Mouse (Mus musculus): ENCODE measurements around the gene Asic1. TPM values are rescaled to one million over a fixed set of nuclear protein-coding genes. Genes with fewer than 3 reads are reported as not detected.

Asic1 gene
- total and polyA plus RNA-seq, 2 experiments from 2014 or later, result 28.1 to 99.1 TPM

GRCm38 (mm10) chr15:99729056-99729783, 59.1 kb downstream of the Asic1 start:
- Histone ChIP-seq H3K4me2 (ENCODE audit: low read depth) (no peak overlapping the region), H3K27me3 (ENCODE audit: insufficient read depth, low read length) (no peaks in the 10 kb centered on the region), H3K9ac (no peak overlapping the region), H3K27ac (ENCODE audit: low read depth, low read length) (no peak overlapping the region), H3K4me1 (ENCODE audit: insufficient read depth) (no peaks in the 10 kb centered on the region), H3K36me3 (ENCODE audit: insufficient read depth) (peaks cover 12% of the 10 kb centered on the region; the same call in 1 of the 2 replicates), H3K9me3 (ENCODE audit: low read length) (no peaks in the 10 kb centered on the region), H3K4me3 (ENCODE audit: low read depth, low read length) (no peak overlapping the region)
- ATAC-seq (no peak), DNase-seq (no peak)
- WGBS, result 94% methylated on average over 3 of the region's 4 CpGs
- no peak; the same call in 1 of the 2 replicates for TF ChIP-seq CTCF (IDR thresholded peaks at IDR 0.05; ENCODE audit: low read depth)

GRCm38 (mm10) chr15:99731167-99731566, 61.0 kb downstream of the Asic1 start:
- no peak overlapping the region for H3K4me3 ChIP-seq (ENCODE audit: low read depth, low read length)
- no peak overlapping the region for H3K4me2 ChIP-seq (ENCODE audit: low read depth)
- no peaks in the 10 kb centered on the region for H3K9me3 ChIP-seq (ENCODE audit: low read length)
- 100% methylated on average over 2 of the region's 2 CpGs for WGBS
- ATAC-seq (no peak), DNase-seq (no peak)
- H3K27me3 ChIP-seq (ENCODE audit: insufficient read depth, low read length), result no peaks in the 10 kb centered on the region
- no peak overlapping the region for H3K27ac ChIP-seq (ENCODE audit: low read depth, low read length)
- TF ChIP-seq CTCF (IDR thresholded peaks at IDR 0.05; ENCODE audit: low read depth), result no peak
- no peaks in the 10 kb centered on the region for H3K4me1 ChIP-seq (ENCODE audit: insufficient read depth)
- H3K9ac ChIP-seq, result no peak overlapping the region
- H3K36me3 ChIP-seq (ENCODE audit: insufficient read depth), result peaks cover 23% of the 10 kb centered on the region; the same call in 1 of the 2 replicates

GRCm38 (mm10) chr15:99731678-99732077, 61.5 kb downstream of the Asic1 start:
- Histone ChIP-seq H3K27ac (ENCODE audit: low read depth, low read length) (no peak overlapping the region), H3K9ac (no peak overlapping the region), H3K27me3 (ENCODE audit: insufficient read depth, low read length) (no peaks in the 10 kb centered on the region), H3K4me1 (ENCODE audit: insufficient read depth) (no peaks in the 10 kb centered on the region), H3K36me3 (ENCODE audit: insufficient read depth) (peaks cover 27% of the 10 kb centered on the region), H3K9me3 (ENCODE audit: low read length) (no peaks in the 10 kb centered on the region), H3K4me3 (ENCODE audit: low read depth, low read length) (no peak overlapping the region), H3K4me2 (ENCODE audit: low read depth) (no peak overlapping the region)
- DNase-seq, result no peak
- ATAC-seq, result no peak
- WGBS, result 88% methylated on average over 3 of the region's 3 CpGs
- no peak for TF ChIP-seq CTCF (IDR thresholded peaks at IDR 0.05; ENCODE audit: low read depth)

GRCm38 (mm10) chr15:99733186-99733585, 63.0 kb downstream of the Asic1 start:
- Histone ChIP-seq H3K4me2 (ENCODE audit: low read depth) (no peak overlapping the region), H3K9me3 (ENCODE audit: low read length) (no peaks in the 10 kb centered on the region), H3K27me3 (ENCODE audit: insufficient read depth, low read length) (no peaks in the 10 kb centered on the region), H3K4me3 (ENCODE audit: low read depth, low read length) (no peak overlapping the region), H3K9ac (no peak overlapping the region), H3K4me1 (ENCODE audit: insufficient read depth) (no peaks in the 10 kb centered on the region), H3K36me3 (ENCODE audit: insufficient read depth) (peaks cover 35% of the 10 kb centered on the region), H3K27ac (ENCODE audit: low read depth, low read length) (no peak overlapping the region)
- WGBS, result 94% methylated on average over 5 of the region's 5 CpGs
- no peak for ATAC-seq
- DNase-seq, result no peak
- TF ChIP-seq CTCF (IDR thresholded peaks at IDR 0.05; ENCODE audit: low read depth), result no peak

- Histone ChIP-seq H3K4me2 (ENCODE audit: low read depth) (no peak overlapping the region), H3K9me3 (ENCODE audit: low read length) (no peaks in the 10 kb centered on the region), H3K27me3 (ENCODE audit: insufficient read depth, low read length) (no peaks in the 10 kb centered on the region), H3K9ac (no peak overlapping the region), H3K27ac (ENCODE audit: low read depth, low read length) (no peak overlapping the region), H3K4me1 (ENCODE audit: insufficient read depth) (no peaks in the 10 kb centered on the region), H3K36me3 (ENCODE audit: insufficient read depth) (peaks cover 47% of the 10 kb centered on the region), H3K4me3 (ENCODE audit: low read depth, low read length) (no peak overlapping the region)
- DNase-seq (no peak), ATAC-seq (no peak)
- whole genome bisulfite sequencing, result 97% methylated on average over 2 of the region's 2 CpGs
- no peak for TF ChIP-seq CTCF (IDR thresholded peaks at IDR 0.05; ENCODE audit: low read depth)
These were observed 65.5 kb downstream of the Asic1 start for GRCm38 (mm10) chr15:99735631-99736030.

GRCm38 (mm10) chr15:99736675-99737074, 66.5 kb downstream of the Asic1 start:
- ATAC-seq, result no peak

GRCm38 (mm10) chr15:99740229-99740628, 70.1 kb downstream of the Asic1 start:
- no peaks in the 10 kb centered on the region for H3K9me3 ChIP-seq (ENCODE audit: low read length)
- no peaks in the 10 kb centered on the region for H3K27me3 ChIP-seq (ENCODE audit: insufficient read depth, low read length)
- H3K4me1 ChIP-seq (ENCODE audit: insufficient read depth), result no peaks in the 10 kb centered on the region
- no peak overlapping the region for H3K4me2 ChIP-seq (ENCODE audit: low read depth)
- no peak overlapping the region for H3K27ac ChIP-seq (ENCODE audit: low read depth, low read length)
- no peak overlapping the region for H3K4me3 ChIP-seq (ENCODE audit: low read depth, low read length)
- TF ChIP-seq CTCF (IDR thresholded peaks at IDR 0.05; ENCODE audit: low read depth), result no peak
- H3K9ac ChIP-seq, result no peak overlapping the region
- DNase-seq (no peak), ATAC-seq (no peak)
- 76% methylated on average over 4 of the region's 4 CpGs for WGBS
- H3K36me3 ChIP-seq (ENCODE audit: insufficient read depth), result peaks cover 75% of the 10 kb centered on the region

More at GRCm38 (mm10) chr15:99736675-99737074, 66.5 kb downstream of the Asic1 start:
- Histone ChIP-seq H3K36me3 (ENCODE audit: insufficient read depth) (peaks cover 57% of the 10 kb centered on the region), H3K9me3 (ENCODE audit: low read length) (no peaks in the 10 kb centered on the region), H3K9ac (no peak overlapping the region), H3K4me2 (ENCODE audit: low read depth) (no peak overlapping the region), H3K27ac (ENCODE audit: low read depth, low read length) (no peak overlapping the region), H3K27me3 (ENCODE audit: insufficient read depth, low read length) (no peaks in the 10 kb centered on the region), H3K4me3 (ENCODE audit: low read depth, low read length) (no peak overlapping the region), H3K4me1 (ENCODE audit: insufficient read depth) (no peaks in the 10 kb centered on the region)
- no peak for DNase-seq
- WGBS, result 89% methylated on average over 11 of the region's 11 CpGs
- no peak for TF ChIP-seq CTCF (IDR thresholded peaks at IDR 0.05; ENCODE audit: low read depth)

Other genes with a start within 250 kb of the Asic1 start
- gene Nckap5l, start 212.6 kb upstream of the Asic1 start, total RNA-seq (2014; rRNA removed), result 12.3 and 17.6 TPM in 2 replicates
- 7.9 and 10.3 TPM in 2 replicates for gene Nckap5l, start 212.6 kb upstream of the Asic1 start, polyA plus RNA-seq (2015; fragmentation: Nextera tagmentation; extraction: Ambion mirVana)
- gene Bcdin3d, start 195.6 kb upstream of the Asic1 start, total RNA-seq (2014; rRNA removed), result 12.1 and 17.5 TPM in 2 replicates
- 12.8 and 15.7 TPM in 2 replicates for gene Bcdin3d, start 195.6 kb upstream of the Asic1 start, polyA plus RNA-seq (2015; fragmentation: Nextera tagmentation; extraction: Ambion mirVana)
- gene Faim2, start 142.2 kb upstream of the Asic1 start, total RNA-seq (2014; rRNA removed), result 19.2 and 25.6 TPM in 2 replicates
- 44.6 and 57.4 TPM in 2 replicates for gene Faim2, start 142.2 kb upstream of the Asic1 start, polyA plus RNA-seq (2015; fragmentation: Nextera tagmentation; extraction: Ambion mirVana)
- gene Aqp2, start 91.3 kb upstream of the Asic1 start, total RNA-seq (2014; rRNA removed), result not detected in 2 replicates
- gene Aqp2, start 91.3 kb upstream of the Asic1 start, polyA plus RNA-seq (2015; fragmentation: Nextera tagmentation; extraction: Ambion mirVana), result not detected in 2 replicates
- gene Aqp5, start 79.6 kb upstream of the Asic1 start, total RNA-seq (2014; rRNA removed), result 0.46 and 0.76 TPM in 2 replicates
- gene Aqp5, start 79.6 kb upstream of the Asic1 start, polyA plus RNA-seq (2015; fragmentation: Nextera tagmentation; extraction: Ambion mirVana), result 0.59 and 0.64 TPM in 2 replicates
- not detected in 2 replicates for gene Aqp6, start 69.0 kb upstream of the Asic1 start, total RNA-seq (2014; rRNA removed)
- gene Aqp6, start 69.0 kb upstream of the Asic1 start, polyA plus RNA-seq (2015; fragmentation: Nextera tagmentation; extraction: Ambion mirVana), result 0.06 TPM in 1 of 2 replicates, not detected in the other
- gene Racgap1, start 18.7 kb upstream of the Asic1 start, total RNA-seq (2014; rRNA removed), result 27.5 and 39.7 TPM in 2 replicates
- gene Racgap1, start 18.7 kb upstream of the Asic1 start, polyA plus RNA-seq (2015; fragmentation: Nextera tagmentation; extraction: Ambion mirVana), result 31.7 and 34.2 TPM in 2 replicates
- 89.7 and 90.1 TPM in 2 replicates for gene Smarcd1, start 31.8 kb downstream of the Asic1 start, total RNA-seq (2014; rRNA removed)
- gene Smarcd1, start 31.8 kb downstream of the Asic1 start, polyA plus RNA-seq (2015; fragmentation: Nextera tagmentation; extraction: Ambion mirVana), result 93.6 and 107 TPM in 2 replicates
- not detected in 2 replicates for gene Gm17349, start 35.1 kb downstream of the Asic1 start, total RNA-seq (2014; rRNA removed)
- gene Gm17349, start 35.1 kb downstream of the Asic1 start, polyA plus RNA-seq (2015; fragmentation: Nextera tagmentation; extraction: Ambion mirVana), result not detected in 2 replicates
- gene Gpd1, start 47.1 kb downstream of the Asic1 start, total RNA-seq (2014; rRNA removed), result 6.0 and 6.1 TPM in 2 replicates
- 3.9 and 4.3 TPM in 2 replicates for gene Gpd1, start 47.1 kb downstream of the Asic1 start, polyA plus RNA-seq (2015; fragmentation: Nextera tagmentation; extraction: Ambion mirVana)
- gene Cox14, start 55.2 kb downstream of the Asic1 start, total RNA-seq (2014; rRNA removed), result 69.0 and 86.2 TPM in 2 replicates
- 177 and 209 TPM in 2 replicates for gene Cox14, start 55.2 kb downstream of the Asic1 start, polyA plus RNA-seq (2015; fragmentation: Nextera tagmentation; extraction: Ambion mirVana)
- gene Cers5, start 102.5 kb downstream of the Asic1 start, total RNA-seq (2014; rRNA removed), result 95.7 and 99.2 TPM in 2 replicates
- gene Cers5, start 102.5 kb downstream of the Asic1 start, polyA plus RNA-seq (2015; fragmentation: Nextera tagmentation; extraction: Ambion mirVana), result 69.5 and 76.8 TPM in 2 replicates
- 9.7 and 12.5 TPM in 2 replicates for gene Lima1, start 205.1 kb downstream of the Asic1 start, total RNA-seq (2014; rRNA removed)
- gene Lima1, start 205.1 kb downstream of the Asic1 start, polyA plus RNA-seq (2015; fragmentation: Nextera tagmentation; extraction: Ambion mirVana), result 8.5 and 11.8 TPM in 2 replicates